Mouse (Mus musculus): ENCODE measurements at regions not wholly inside any gene's neighbourhood (a gene's known extent, or its start where the extent isn't known, plus 50 kb on each side); places are given as distances from the start of the nearest gene placed in this dataset.

DNA sequence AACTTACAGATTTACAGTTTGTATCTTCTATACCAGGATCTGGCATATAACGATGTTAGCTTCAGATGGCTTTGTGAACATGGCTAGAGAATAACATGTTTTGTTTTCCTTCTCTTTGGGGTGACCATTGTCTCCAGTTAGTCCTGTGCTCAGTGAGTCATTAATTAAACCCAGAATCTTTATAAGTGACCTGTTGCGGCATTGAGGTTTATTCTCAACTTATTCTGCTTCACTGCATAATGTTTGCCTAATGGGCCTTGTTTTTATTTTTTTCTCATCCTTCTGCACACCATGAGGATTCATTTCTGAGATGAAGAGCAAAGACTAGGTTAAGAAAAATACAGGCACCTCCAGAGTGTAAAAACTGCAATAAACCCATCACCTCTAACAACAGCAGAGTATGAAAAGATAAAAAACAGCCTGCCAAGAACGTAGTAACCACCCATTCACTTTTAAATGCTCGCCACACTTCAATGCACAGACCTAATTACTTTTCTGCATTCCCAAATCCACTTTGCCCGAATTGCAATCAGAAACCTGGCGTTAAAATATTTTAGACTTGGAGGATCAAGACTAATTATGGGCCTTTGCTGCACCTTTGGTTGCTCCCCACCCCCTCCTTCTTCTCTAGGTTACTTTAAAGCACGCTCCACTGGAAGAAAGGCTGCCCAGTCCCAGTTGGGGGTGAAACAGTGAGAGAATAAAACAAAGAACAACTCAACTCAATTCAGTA is 381.5 kb upstream of the Nr2f1 start:
- DNase-seq (ENCODE audit: low spot score in 2 of 2): no peak

GRCm38 (mm10) chr13:78577497-78577896 is 377.9 kb upstream of the Nr2f1 start:
- DNase-seq (ENCODE audit: low spot score in 2 of 2): no peak

GRCm38 (mm10) chr13:78576300-78577296 is 377.0 kb upstream of the Nr2f1 start:
- DNase-seq (ENCODE audit: low spot score in 2 of 2): no peak

GRCm38 (mm10) chr13:78571093-78571492 is 371.5 kb upstream of the Nr2f1 start:
- no peak for DNase-seq (ENCODE audit: low spot score in 2 of 2)

GRCm38 (mm10) chr13:78524446-78524937 is 324.9 kb upstream of the Nr2f1 start:
- DNase-seq (ENCODE audit: low spot score in 2 of 2): no peak

GRCm38 (mm10) chr13:78520771-78521170 is 321.2 kb upstream of the Nr2f1 start:
- no peak for DNase-seq (ENCODE audit: low spot score in 2 of 2)

GRCm38 (mm10) chr13:78520186-78520585 is 320.6 kb upstream of the Nr2f1 start:
- no peak for DNase-seq (ENCODE audit: low spot score in 2 of 2)

- DNase-seq (ENCODE audit: low spot score in 2 of 2): no peak
These were observed 301.0 kb upstream of the Nr2f1 start for GRCm38 (mm10) chr13:78500551-78500950.

DNA sequence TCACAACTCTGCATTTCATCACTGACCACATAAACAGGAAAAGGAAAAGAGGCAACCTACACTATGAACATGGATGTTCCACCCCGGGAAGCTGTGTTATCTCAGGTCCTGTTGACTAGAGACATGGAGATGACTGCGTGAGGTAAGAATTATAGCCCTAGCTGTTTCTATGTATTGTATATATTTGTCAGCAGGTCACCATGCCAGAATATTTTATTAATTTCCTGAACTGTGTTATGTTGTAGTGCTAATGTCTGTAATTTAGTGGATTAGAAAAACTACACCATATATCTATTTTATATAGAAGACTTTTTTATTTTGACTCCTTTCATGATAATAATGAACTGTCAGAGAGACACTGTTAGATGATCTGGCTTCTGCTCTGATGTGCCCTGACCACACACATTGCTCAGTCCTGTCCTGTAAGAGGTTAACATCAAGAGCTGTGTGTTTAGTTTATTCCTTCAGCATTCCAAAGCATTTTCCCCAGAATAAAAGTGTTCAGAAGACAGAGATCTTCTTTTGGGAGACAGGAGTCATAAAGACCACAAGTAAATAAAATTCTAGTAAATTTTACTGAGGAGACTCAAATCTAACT is 284.3 kb upstream of the Nr2f1 start:
- no peak for DNase-seq (ENCODE audit: low spot score in 2 of 2)

GRCm38 (mm10) chr13:78482929-78483759 is 283.6 kb upstream of the Nr2f1 start:
- peak in 1 of 2 experiments; percentile 23 for DNase-seq (ENCODE audit: low spot score in 2 of 2)

- no peak for DNase-seq (ENCODE audit: low spot score in 2 of 2)
These were observed 251.9 kb upstream of the Nr2f1 start for GRCm38 (mm10) chr13:78451333-78452070.

- no peak for DNase-seq (ENCODE audit: low spot score in 2 of 2)
These were observed 247.1 kb upstream of the Nr2f1 start for GRCm38 (mm10) chr13:78446726-78447031.

- DNase-seq (ENCODE audit: low spot score in 2 of 2): no peak
These were observed 246.6 kb upstream of the Nr2f1 start for GRCm38 (mm10) chr13:78445891-78446725.

GRCm38 (mm10) chr13:78444691-78445349 is 245.3 kb upstream of the Nr2f1 start:
- no peak for DNase-seq (ENCODE audit: low spot score in 2 of 2)

- DNase-seq (ENCODE audit: low spot score in 2 of 2): no peak
These were observed 228.9 kb upstream of the Nr2f1 start for GRCm38 (mm10) chr13:78428469-78428868.

- DNase-seq (ENCODE audit: low spot score in 2 of 2): no peak
These were observed 228.5 kb upstream of the Nr2f1 start for GRCm38 (mm10) chr13:78428084-78428445.

GRCm38 (mm10) chr13:78427141-78428083 is 227.9 kb upstream of the Nr2f1 start:
- no peak for DNase-seq (ENCODE audit: low spot score in 2 of 2)

Data from gastrocnemius, adult 8-10 months (tissue).